In the genomic region with DNA sequence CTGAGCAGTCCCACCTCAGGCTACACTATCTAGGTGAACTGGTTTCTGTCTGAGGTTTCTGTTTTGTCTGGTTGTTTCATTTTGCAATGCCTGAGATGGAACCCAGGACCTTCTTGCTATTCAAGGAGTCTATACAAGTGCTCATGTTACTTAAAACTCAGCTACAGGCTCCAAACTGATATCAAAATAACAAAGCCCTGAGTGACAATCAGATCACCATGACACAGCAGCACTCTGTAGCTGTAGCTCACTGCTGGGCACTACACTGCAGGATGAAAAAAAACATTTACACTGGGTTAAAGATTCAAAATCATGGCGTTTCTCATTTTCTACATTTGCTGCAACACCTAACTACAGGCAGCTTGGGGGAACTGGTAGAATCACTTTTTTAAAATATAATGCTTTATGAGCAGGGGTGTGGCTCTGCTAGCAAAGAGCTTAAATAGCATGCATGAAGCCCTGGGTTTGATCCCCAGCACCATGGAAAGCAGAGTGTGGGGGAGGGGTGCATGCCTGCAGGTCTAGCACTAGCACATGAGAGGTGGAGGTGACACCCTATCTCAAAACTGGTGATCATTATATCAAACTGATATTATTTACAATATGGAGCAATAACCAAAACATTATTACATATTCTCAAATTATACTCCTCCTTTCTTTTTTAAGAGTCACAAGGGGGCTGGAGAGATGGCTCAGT, we compare ENCODE assay signal across 21 mouse cellular contexts. TPM values are rescaled to one million over a fixed set of nuclear protein-coding genes. Genes with fewer than 3 reads are reported as not detected.
"Had no signal": no experiment of that assay in that cellular context is flagged by ENCODE, and none has a peak within 500 bp of the region (broad histone marks: within the 10 kb centered on the region; RNA-seq: fewer than 3 reads in every experiment).

No protein-coding gene starts in this region.

- DNase-seq: gastrocnemius, adult 2 months; gastrocnemius, postnatal 10 days; gastrocnemius, postnatal 36 days; heart, adult 11 months; heart, adult 2 months; heart, postnatal 14 days; heart, postnatal 36 days; kidney, adult 11 months; kidney, adult 2 months; kidney, adult 9 months; kidney, postnatal 14 days; kidney, postnatal 36 days had no signal

RNA-seq across cellular contexts. Expression of a gene that starts 41.2 kb away (rescaled TPM):
- total RNA-seq: gastrocnemius, adult 2 months; gastrocnemius, postnatal 10 days; gastrocnemius, postnatal 36 days; hematopoietic stem cell, adult 5-6 weeks; hindbrain, postnatal 0 days; layer of hippocampus, adult 18-20 months; layer of hippocampus, postnatal 10 days; layer of hippocampus, postnatal 25 days; left cerebral cortex, adult 2 months; left cerebral cortex, postnatal 14 days; left cerebral cortex, postnatal 36 days; liver, adult 2 months had no signal
